Mouse (Mus musculus) right cerebral cortex, postnatal 25 days (tissue): ENCODE measurements around the gene Cphx3.
"Not testable (repeated sequence)": the region's sequence is repeated elsewhere in the genome, so short reads cannot be mapped to it uniquely, and the experiment has no call there.

Experiments
- DNase-seq: peaks from one replicate; pipeline ENCODE4 v3.0.0; 2022

The Cphx3 gene

DNA sequence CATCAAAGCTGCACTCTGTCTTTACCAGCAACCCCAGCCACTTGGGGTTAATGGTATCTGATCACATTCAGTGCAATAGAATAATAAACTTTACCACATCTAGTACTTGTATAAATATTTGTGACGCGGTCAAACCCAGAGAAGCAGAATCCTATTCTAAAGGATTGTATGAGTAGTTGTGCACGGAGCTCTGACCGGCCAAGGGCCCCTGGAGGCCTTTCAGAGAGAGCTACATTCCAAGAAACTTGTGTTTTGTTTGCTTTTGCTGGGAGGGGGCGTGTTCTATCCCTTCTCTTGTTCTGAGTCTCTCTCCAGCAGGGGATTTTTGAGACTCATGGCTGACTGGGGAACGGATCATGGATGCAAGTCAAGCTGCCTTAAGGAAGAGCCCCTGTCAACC, 92.9 kb downstream of the Cphx3 start:
- DNase-seq = not testable (repeated sequence)

GRCm38 (mm10) chr14:26181660-26182059, 99.6 kb downstream of the Cphx3 start:
- DNase-seq = not testable (repeated sequence)

DNA sequence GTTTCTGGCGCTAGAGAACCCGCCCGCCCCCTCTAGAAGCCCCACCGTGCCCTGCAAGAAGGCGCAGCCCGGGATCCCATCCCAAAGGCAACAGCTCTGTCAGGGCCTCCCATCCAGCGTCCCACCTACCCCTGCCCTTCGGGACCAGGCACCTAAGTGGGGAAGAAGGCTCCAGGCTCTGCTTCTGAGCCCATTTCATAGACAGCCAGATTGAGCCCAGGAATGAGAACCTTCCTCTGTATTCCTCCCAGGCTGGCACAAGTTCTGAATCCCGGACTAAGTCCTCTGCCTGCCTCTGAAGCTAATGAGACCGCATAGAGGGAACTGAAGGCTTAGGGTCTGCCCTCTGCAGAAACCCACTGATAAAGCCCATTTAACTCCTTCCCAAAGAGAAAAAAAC, 100.3 kb downstream of the Cphx3 start, which contains the start of gene Plac9b:
Gene Plac9b (minus strand): TSS at position 101 of the 400 bp plus-strand sequence.
- DNase-seq = not testable (repeated sequence)

DNA sequence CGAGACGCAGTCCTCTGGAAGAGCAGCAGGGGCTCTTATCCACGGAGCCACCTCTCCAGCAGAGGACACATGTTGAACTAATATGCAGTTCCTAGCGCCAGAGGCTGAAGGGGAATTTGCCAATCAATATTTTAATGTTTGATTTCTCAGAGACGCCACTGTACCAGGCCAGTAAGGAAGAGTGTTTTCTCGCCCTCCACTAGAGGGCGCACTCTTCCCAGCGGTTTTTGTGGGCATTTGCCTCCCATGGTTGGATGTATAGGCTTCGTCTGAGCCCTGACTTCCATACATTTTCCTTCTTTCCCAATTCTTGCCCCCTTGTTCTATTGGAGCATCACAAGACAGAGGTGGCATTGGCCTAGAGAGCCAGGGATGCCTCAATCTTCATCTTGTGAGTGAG, 104.5 kb downstream of the Cphx3 start:
- not testable (repeated sequence) for DNase-seq

- DNase-seq = not testable (repeated sequence)
These were observed 106.3 kb downstream of the Cphx3 start for GRCm38 (mm10) chr14:26188361-26188760.

- DNase-seq = not testable (repeated sequence)
These were observed 115.8 kb downstream of the Cphx3 start for GRCm38 (mm10) chr14:26197851-26198250.

- DNase-seq = not testable (repeated sequence)
These were observed 124.3 kb downstream of the Cphx3 start for GRCm38 (mm10) chr14:26206197-26206925.

GRCm38 (mm10) chr14:26206926-26207247, 124.8 kb downstream of the Cphx3 start, which contains the start of gene Tmem254b:
Tmem254b (minus strand) TSS chr14:26207041.
- not testable (repeated sequence) for DNase-seq

- DNase-seq = not testable (repeated sequence)
These were observed 134.3 kb downstream of the Cphx3 start for GRCm38 (mm10) chr14:26216233-26217000.

DNA sequence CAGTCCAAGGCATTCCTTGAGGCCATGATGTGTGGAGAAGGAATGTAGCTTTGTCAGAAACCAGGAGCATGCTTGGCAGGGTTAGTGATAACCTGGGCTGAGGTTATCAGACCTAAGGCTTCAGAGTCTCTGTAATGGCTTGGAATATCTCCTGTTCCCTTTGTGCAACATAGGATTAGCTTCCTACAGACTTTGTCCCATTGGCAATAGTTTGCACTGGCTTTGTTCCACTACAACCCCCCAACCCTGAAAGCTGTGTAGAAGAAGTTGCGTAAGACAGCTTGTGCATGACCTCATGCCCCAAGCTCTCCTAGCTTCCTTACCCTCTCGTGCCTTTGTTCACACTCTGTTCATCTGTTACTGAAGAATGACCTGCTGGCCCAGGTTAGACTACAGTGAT, 155.1 kb downstream of the Cphx3 start:
- not testable (repeated sequence) for DNase-seq

DNA sequence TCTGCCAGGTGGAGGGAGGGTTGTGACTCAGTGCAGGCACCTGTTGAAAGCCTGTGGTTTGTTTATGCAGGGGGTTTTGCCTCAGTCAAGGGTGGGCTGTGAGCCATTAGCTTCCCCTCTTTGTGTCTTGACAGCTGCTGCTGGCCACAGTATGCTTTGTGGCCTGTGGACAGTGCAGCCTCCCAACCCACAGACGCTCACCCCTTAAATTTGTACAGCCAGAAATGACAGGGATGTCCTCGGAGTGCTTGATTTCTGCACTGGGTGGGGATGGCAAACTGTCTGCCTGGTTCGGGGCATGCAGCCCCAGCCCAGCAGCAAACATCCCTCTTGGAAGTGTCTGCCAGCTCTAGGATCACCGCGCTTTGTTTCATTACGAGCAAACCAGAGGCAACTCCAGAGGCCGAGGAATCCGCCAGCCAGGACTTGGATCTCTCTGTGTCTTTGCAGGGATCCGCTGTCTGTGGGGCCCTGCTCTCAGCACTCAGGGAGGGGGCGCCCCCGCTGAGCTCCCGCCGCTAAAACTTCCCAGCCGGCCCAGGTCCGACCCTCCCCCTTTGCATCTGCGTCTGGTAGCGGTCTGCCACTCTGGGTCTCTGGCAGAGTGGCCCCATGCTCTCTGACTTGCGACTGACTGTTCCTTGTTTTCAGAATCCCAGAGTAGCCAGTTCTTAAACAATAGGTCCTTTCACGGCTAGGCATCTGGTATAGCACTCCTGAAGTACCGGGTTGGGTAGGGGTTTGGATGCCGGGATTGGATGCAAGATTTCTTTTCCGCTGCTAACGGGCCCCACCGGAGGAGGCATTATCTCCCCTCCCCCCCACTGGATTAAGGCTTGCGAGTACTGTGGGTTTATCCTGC, 175.9 kb downstream of the Cphx3 start, which contains the start of gene Duxbl3:
Gene Duxbl3 (plus strand): TSS at position 207 of the 862 bp plus-strand sequence.
- DNase-seq = not testable (repeated sequence)

DNA sequence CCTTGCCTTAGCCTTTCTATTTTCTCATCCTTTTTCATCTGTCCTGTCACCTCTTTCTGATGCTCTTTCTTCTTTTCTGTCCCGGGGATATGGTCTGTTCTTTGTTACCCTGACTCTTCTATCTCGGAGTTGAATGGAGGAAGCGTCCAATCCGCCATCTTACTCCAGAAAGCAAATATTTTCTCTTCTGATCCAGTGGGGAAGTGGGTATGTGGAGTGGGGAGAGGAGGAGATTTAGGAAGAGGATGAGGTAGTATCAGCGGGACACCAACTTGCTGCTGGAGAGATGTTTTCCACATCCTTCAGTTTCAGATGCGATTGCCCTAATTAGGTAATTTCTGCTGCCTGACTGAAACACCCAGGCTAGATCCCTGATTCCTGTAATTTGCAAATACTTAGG, 176.6 kb downstream of the Cphx3 start:
- not testable (repeated sequence) for DNase-seq
